In the genomic region with DNA sequence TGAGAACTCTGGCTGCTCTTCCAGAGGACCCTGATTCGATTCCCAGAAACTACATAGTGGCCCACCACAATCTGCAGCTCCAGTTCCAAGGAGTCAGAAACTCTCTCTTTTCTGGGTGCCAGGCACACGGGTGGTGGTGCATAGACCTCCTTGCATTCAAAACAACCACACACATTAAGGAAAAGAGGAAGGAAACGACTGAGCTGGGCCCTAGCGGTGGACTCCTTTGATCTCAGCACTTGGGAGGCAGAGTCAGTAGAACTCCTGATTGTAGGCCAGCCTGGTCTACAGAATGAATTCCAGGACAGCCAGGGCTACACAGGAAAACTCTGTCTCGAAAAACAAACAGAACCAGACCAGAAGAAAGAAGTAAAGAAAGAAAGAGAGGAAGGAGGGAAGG, we compare ENCODE assay signal across 28 mouse cellular contexts. TPM values are rescaled to one million over a fixed set of nuclear protein-coding genes. Genes with fewer than 3 reads are reported as not detected.
"Had no signal": no experiment of that assay in that cellular context is flagged by ENCODE, and none has a peak within 500 bp of the region (broad histone marks: within the 10 kb centered on the region; RNA-seq: fewer than 3 reads in every experiment).

No protein-coding gene starts in this region.

- ATAC-seq: lung, postnatal 0 days; midbrain, embryonic 15.5 days had no signal

- H3K27ac ChIP-seq: limb, embryonic 10.5 days; limb, embryonic 13.5 days; liver, embryonic 13.5 days; macrophage; midbrain, embryonic 12.5 days; midbrain, embryonic 15.5 days; neural tube, embryonic 12.5 days; neural tube, embryonic 15.5 days; stomach, embryonic 15.5 days had no signal

- H3K9me3 ChIP-seq: limb, embryonic 10.5 days; limb, embryonic 13.5 days; liver, embryonic 13.5 days; midbrain, embryonic 12.5 days; midbrain, embryonic 15.5 days; neural tube, embryonic 12.5 days; neural tube, embryonic 15.5 days; stomach, embryonic 15.5 days had no signal

- DNase-seq: kidney, adult 9 months; kidney, postnatal 14 days; kidney, postnatal 4 days; layer of hippocampus, adult 9-11 months; liver, embryonic 13.5 days; lung, embryonic 14.5 days; right cerebral cortex, adult 18-20 months; right cerebral cortex, postnatal 14 days; right cerebral cortex, postnatal 4 days; thymus, adult 18-20 months; thymus, postnatal 36 days had no signal

- H3K4me1 ChIP-seq: stomach, embryonic 15.5 days had no signal

- H3K9ac ChIP-seq: limb, embryonic 13.5 days; liver, embryonic 13.5 days; lung, embryonic 14.5 days; midbrain, embryonic 12.5 days; midbrain, embryonic 15.5 days; neural tube, embryonic 12.5 days; neural tube, embryonic 15.5 days; stomach, embryonic 15.5 days had no signal

- H3K4me3 ChIP-seq: limb, embryonic 10.5 days; limb, embryonic 13.5 days; liver, embryonic 13.5 days; midbrain, embryonic 12.5 days; midbrain, embryonic 15.5 days; neural tube, embryonic 12.5 days; neural tube, embryonic 15.5 days; stomach, embryonic 15.5 days had no signal

- H3K27me3 ChIP-seq: limb, embryonic 13.5 days; liver, embryonic 13.5 days; midbrain, embryonic 12.5 days; midbrain, embryonic 15.5 days; neural tube, embryonic 12.5 days; neural tube, embryonic 15.5 days; stomach, embryonic 15.5 days had no signal

- H3K4me2 ChIP-seq: limb, embryonic 13.5 days; liver, embryonic 13.5 days; lung, embryonic 14.5 days; midbrain, embryonic 12.5 days; midbrain, embryonic 15.5 days; neural tube, embryonic 12.5 days; neural tube, embryonic 15.5 days; stomach, embryonic 15.5 days had no signal

- H3K36me3 ChIP-seq: limb, embryonic 10.5 days; limb, embryonic 13.5 days; liver, embryonic 13.5 days; midbrain, embryonic 12.5 days; midbrain, embryonic 15.5 days; neural tube, embryonic 12.5 days; neural tube, embryonic 15.5 days; stomach, embryonic 15.5 days had no signal

RNA-seq across cellular contexts. Expression of a gene that starts 59.6 kb away (rescaled TPM):
- total RNA-seq: layer of hippocampus, adult 18-20 months; layer of hippocampus, postnatal 25 days; left cerebral cortex, adult 18-20 months; left cerebral cortex, postnatal 25 days; liver, adult 2 months; megakaryocyte, adult 5-6 weeks had no signal
- polyA plus RNA-seq: liver, adult 2 months; macrophage; testis, adult 2 months; urinary bladder, adult 2 months had no signal
